Mouse (Mus musculus) CD4-positive, CD25-positive, alpha-beta regulatory T cell, adult 2 months (primary cell): ENCODE data around the gene Pikfyve.
A peak's percentile ranks its signal among the peaks of the same experiment; 100 is the strongest.
"Not testable (repeated sequence)": the region's sequence is repeated elsewhere in the genome, so short reads cannot be mapped to it uniquely, and the experiment has no call there.

Source experiments
- DNase-seq: peaks from one replicate; pipeline ENCODE4 v3.0.0-alpha.2; 2012; ENCODE audit warnings: low read depth, low spot score

The Pikfyve gene

GRCm38 (mm10) chr1:65185011-65185410 lies 1.5 kb upstream of the Pikfyve start:
- DNase-seq: no peak

- DNase-seq: peak; percentile 17
Observed at GRCm38 (mm10) chr1:65185524-65186205, 818 bp upstream of the Pikfyve start.

DNA sequence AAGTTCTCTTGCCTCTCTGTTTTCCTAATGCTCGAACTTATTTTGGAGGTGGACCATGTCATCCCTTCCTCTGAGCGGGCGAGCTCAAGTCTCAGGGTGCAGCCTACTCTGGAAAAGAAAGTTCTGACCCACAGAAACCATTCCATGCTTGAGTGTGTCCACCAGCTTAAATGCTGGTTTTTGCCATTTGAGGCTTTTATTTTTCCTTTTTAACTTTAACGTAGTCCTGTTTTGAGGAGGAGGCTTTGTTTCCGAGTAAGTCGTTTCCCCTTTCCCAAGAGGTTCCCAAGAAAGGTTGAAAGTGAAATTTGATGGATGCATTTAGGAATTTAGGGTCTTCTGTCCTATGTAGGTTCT lies 569 bp downstream of the Pikfyve start:
- no peak for DNase-seq

DNA sequence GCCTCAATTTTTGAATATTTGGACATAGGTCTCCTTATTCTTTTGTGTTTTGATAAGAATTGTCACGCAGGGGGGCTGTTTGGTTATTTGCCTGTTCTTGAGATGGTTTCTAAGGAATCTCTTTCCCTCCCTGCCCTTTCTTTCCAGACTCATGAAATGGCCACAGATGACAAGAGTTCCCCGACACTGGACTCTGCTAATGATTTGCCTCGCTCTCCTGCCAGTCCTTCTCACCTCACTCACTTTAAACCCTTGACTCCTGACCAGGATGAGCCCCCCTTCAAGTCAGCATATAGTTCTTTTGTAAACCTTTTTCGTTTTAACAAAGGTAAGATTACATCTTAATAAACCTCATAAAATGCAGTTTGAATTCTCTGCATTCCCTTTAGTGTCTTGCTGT lies 3.7 kb downstream of the Pikfyve start:
- no peak for DNase-seq

DNA sequence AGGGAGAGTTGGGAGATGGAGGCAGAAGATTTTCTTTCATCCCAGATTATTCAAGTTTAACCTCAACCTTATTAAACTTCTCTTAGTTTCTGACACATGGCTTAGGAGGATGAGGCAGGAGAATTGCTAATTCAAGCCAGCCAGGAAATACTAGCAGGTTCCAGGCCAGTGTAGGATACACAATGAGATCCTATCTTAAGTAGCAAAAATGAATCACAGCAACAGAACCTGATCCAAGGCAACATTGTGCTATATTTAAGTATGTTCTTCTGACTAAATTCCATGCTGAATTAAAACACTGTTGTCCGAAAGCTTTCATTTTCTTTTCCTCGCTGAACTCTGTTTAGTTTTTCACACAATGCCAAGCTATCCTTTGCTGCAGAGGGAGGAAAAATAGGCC lies 6.7 kb downstream of the Pikfyve start:
- DNase-seq: no peak

DNA sequence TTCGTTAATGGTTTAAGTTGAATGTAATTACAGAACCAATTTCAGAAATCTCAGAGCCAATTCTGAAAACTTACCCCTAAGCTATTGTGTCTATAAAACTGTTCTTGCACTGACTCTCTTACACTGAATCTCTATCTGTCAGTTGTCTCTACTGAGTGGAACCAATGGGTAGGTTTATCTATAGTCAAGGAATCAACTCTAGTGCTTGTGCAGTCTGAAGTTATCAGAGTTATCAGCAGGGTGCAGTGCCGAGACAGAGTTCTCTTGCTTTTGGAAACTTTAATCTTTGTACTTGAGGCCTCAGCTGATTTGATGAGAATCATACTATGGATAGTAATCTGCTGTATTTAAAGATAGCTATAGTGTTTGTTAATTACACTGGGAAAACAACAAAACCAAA lies 11.9 kb downstream of the Pikfyve start:
- no peak for DNase-seq

DNA sequence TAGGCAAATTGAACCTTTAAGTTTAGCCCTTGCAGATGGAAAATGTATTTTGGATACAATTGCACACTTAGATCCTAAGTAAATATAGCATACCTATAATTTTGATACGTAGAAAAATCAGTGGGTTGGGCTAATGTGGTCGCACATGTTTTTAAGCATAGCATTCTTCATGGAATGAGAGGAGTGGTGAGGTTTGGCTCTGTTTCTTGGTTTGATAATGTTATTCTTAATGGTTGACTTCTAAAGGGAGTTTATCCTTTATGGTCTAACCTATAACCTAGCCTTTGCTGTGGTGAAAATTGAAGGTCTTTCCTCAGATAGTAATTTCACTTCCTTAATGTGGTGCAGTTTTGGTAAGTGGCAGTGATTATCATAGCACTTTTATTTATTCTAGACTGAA lies 12.4 kb downstream of the Pikfyve start:
- DNase-seq: no peak

GRCm38 (mm10) chr1:65204299-65204698 lies 17.8 kb downstream of the Pikfyve start:
- no peak for DNase-seq

- no peak for DNase-seq
Observed at GRCm38 (mm10) chr1:65213214-65213613, 26.7 kb downstream of the Pikfyve start.

- no peak for DNase-seq
Observed at GRCm38 (mm10) chr1:65217567-65217966, 31.1 kb downstream of the Pikfyve start.

DNA sequence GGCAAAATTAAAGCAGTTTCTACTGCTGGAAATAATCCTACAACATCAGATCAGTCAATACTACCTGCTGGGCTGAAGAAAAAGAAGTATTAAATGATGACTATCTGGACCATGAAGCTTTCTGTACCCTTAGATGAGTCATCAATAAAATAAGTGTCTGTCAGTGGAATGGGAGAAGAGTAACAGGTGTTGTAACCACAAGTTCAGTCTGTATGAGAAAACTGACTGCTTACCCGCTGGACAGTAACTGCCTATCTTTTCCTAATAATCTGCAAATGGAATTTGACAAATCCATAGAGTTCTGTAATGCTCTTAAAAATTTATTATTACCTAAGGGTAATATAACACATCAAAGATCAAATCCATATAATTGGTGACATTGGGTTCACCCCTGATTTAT lies 31.5 kb downstream of the Pikfyve start:
- no peak for DNase-seq

- DNase-seq: no peak
Observed at GRCm38 (mm10) chr1:65223654-65224053, 37.2 kb downstream of the Pikfyve start.

DNA sequence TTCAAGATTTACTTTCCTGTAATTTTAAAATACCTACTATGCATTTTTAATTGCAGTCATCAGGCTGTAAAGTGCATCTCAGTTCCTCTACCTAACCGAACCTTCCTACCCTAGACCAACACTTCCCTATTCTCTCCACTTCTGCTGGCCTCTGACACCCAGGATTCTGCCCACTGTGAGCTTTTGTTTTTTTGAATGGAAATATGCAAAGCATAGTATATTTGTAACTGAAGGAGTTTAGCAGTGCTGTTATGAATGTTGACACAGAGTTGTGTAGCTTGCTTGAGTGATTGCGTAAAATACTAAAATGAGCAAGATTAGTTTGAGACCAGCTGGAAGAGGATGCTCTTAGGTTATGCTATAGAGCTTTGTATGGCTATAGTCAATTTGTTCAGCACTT lies 41.2 kb downstream of the Pikfyve start:
- no peak for DNase-seq

DNA sequence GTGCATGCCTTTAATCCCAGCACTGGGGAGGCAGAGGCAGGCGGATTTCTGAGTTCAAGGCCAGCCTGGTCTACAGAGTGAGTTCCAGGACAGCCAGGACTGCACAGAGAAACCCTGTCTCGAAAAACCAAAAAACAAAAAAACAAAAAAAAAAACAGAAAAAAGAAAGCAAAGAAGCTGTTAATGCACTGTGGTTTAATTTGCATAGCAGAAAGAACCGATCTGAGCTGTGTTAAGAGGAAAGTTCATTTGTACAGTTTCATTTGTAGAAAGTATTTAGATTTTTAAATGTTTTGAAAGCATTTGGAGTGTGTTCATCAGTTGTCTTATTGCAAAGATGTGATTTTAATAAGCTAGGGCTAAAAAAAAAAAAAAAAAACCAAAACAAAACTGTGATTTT lies 43.3 kb downstream of the Pikfyve start:
- DNase-seq: not testable (repeated sequence)

DNA sequence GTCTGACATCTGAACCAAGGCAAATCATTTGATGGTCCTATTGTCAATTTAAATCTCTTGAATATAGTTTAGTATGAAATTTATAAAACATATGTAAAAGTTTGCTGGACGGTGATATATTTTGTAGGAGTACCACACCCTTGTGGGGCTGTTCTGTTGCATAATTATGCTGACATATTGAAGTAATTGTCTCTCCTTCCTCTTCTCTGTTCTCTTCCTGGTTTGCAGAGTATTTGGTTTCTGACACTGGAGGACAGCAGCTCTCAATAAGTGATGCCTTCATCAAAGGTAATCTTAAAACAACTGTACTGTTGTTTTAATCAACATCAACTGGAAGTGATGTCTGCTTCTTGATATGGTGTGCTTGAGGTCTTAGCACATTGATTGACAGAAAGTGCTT lies 44.1 kb downstream of the Pikfyve start:
- no peak for DNase-seq

- DNase-seq: peak; percentile 7
Observed at GRCm38 (mm10) chr1:65237712-65238111, 51.2 kb downstream of the Pikfyve start.

- no peak for DNase-seq
Observed at GRCm38 (mm10) chr1:65245637-65246036, 59.2 kb downstream of the Pikfyve start.

GRCm38 (mm10) chr1:65280461-65280860 lies 94.0 kb downstream of the Pikfyve start:
- no peak for DNase-seq

- no peak for DNase-seq
Observed at GRCm38 (mm10) chr1:65281756-65282155, 95.3 kb downstream of the Pikfyve start, which contains the start of gene Pth2r. Gene Pth2r, plus strand, starts transcription at chr1:65282056.

- DNase-seq: peak; percentile 55
Observed at GRCm38 (mm10) chr1:65282766-65283165, 96.3 kb downstream of the Pikfyve start.

GRCm38 (mm10) chr1:65308476-65308875 lies 122.0 kb downstream of the Pikfyve start:
- DNase-seq: no peak

DNA sequence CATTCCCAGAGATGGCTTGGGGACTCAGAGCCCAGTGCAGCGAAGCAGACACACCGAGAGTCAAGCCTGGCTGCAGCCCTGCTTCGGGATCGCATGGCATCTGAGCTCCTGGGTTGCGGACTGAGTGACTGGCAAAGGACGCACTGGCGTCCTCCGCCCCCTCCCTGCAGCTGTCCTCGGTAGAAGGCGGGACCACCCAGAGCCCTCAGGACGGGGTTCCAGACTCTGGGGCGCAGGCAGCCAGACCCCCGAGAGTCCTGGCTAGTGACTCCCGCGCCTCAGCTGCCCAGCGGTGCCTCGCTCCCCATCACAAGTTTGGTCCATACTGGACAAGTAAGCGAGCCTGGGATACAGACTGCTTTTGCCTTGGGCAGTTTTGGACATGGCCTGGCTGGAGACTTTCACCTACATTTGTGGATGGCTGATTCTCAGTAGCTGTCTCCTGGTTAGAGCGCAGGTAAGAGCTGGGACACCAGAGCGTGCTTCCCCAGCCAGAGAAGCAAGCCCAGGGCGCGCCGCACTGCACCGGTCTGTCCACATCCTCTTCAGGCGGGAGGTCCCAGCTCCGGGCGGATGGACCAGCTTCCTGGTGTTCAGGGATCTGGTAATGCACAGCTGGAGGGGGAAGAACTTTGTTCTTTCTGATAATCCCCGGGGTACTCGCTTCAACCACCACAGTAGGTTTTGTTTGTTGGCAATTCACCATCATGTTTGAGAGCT lies 124.9 kb downstream of the Pikfyve start:
- DNase-seq: no peak

DNA sequence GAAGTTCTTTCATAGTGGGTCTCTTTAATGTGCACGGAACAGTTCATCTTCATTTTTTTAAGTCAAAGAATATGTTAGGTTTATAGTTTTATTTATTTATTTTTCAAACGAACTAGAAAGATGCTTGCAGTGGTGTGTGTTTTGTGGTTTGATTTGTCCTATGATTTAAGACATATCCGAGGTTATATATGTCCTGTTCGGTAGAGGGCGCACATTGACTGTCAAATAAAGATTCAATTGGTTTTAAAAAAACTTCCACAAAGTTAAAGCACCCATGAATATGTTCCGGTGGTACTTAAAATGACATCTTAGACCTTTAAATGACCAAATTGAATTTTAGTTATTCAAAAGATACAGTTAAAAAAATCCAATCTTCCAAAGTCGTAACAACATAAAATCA lies 125.6 kb downstream of the Pikfyve start:
- DNase-seq: peak; percentile 24
